Mouse (Mus musculus): ENCODE measurements around the gene Lrpprc. TPM values are rescaled to one million over a fixed set of nuclear protein-coding genes. Genes with fewer than 3 reads are reported as not detected.

Lrpprc gene
- polyA plus RNA-seq, 1 experiment from 2014 or later: 52.9 TPM

GRCm38 (mm10) chr17:84788376-84789125, 2.0 kb downstream of the Lrpprc start:
- Histone ChIP-seq H3K27ac (no peak overlapping the region), H3K4me1 (peaks cover 9% of the 10 kb centered on the region), H3K9me3 (no peaks in the 10 kb centered on the region), H3K4me2 (replicated peaks) (peak overlapping the region; percentile 84; the same call in 1 of the 2 replicates), H3K4me3 (no peak overlapping the region), H3K27me3 (replicated peaks) (no peaks in the 10 kb centered on the region), H3K36me3 (peaks cover 2% of the 10 kb centered on the region; the same call in 1 of the 2 replicates), H3K9ac (no peak overlapping the region)
- no peak for ATAC-seq (ENCODE audit: low FRiP score, low read depth)
- WGBS: 93% methylated on average over 20 of the region's 20 CpGs

- Histone ChIP-seq H3K4me3 (no peak overlapping the region), H3K4me1 (peaks cover 9% of the 10 kb centered on the region), H3K27me3 (replicated peaks) (no peaks in the 10 kb centered on the region), H3K9me3 (no peaks in the 10 kb centered on the region), H3K27ac (no peak overlapping the region), H3K4me2 (replicated peaks) (no peak overlapping the region), H3K9ac (no peak overlapping the region), H3K36me3 (peaks cover 5% of the 10 kb centered on the region; the same call in 1 of the 2 replicates)
- 91% methylated on average over 11 of the region's 11 CpGs for WGBS
- no peak for ATAC-seq (ENCODE audit: low FRiP score, low read depth)
Observed at GRCm38 (mm10) chr17:84787477-84787876, 3.1 kb downstream of the Lrpprc start.

- 93% methylated on average over 8 of the region's 8 CpGs for WGBS
- no peak overlapping the region for H3K4me2 ChIP-seq (replicated peaks)
- H3K27ac ChIP-seq: no peak overlapping the region
- no peaks in the 10 kb centered on the region for H3K27me3 ChIP-seq (replicated peaks)
- no peak overlapping the region for H3K4me3 ChIP-seq
- ATAC-seq (ENCODE audit: low FRiP score, low read depth): no peak
- no peak overlapping the region for H3K9ac ChIP-seq
- H3K4me1 ChIP-seq: peaks cover 9% of the 10 kb centered on the region
- peaks cover 5% of the 10 kb centered on the region; the same call in 1 of the 2 replicates for H3K36me3 ChIP-seq
- H3K9me3 ChIP-seq: no peaks in the 10 kb centered on the region
Observed at GRCm38 (mm10) chr17:84786911-84787310, 3.7 kb downstream of the Lrpprc start.

GRCm38 (mm10) chr17:84785176-84785575, 5.4 kb downstream of the Lrpprc start:
- Histone ChIP-seq H3K4me3 (no peak overlapping the region), H3K9me3 (no peaks in the 10 kb centered on the region), H3K27ac (no peak overlapping the region), H3K27me3 (replicated peaks) (no peaks in the 10 kb centered on the region), H3K9ac (no peak overlapping the region), H3K4me1 (peaks cover 9% of the 10 kb centered on the region), H3K36me3 (peaks cover 5% of the 10 kb centered on the region; the same call in 1 of the 2 replicates), H3K4me2 (replicated peaks) (no peak overlapping the region)
- 85% methylated on average over 5 of the region's 5 CpGs for WGBS
- ATAC-seq (ENCODE audit: low FRiP score, low read depth): no peak

GRCm38 (mm10) chr17:84783491-84783890, 7.1 kb downstream of the Lrpprc start:
- no peaks in the 10 kb centered on the region for H3K4me1 ChIP-seq
- H3K27me3 ChIP-seq (replicated peaks): no peaks in the 10 kb centered on the region
- no peak overlapping the region for H3K4me3 ChIP-seq
- no peak for ATAC-seq (ENCODE audit: low FRiP score, low read depth)
- no peak overlapping the region for H3K27ac ChIP-seq
- no peaks in the 10 kb centered on the region for H3K9me3 ChIP-seq
- 95% methylated on average over 5 of the region's 5 CpGs for WGBS
- peaks cover 5% of the 10 kb centered on the region; the same call in 1 of the 2 replicates for H3K36me3 ChIP-seq
- no peak overlapping the region for H3K4me2 ChIP-seq (replicated peaks)
- no peak overlapping the region for H3K9ac ChIP-seq

GRCm38 (mm10) chr17:84780321-84780720, 10.3 kb downstream of the Lrpprc start:
- 96% methylated on average over 6 of the region's 6 CpGs for WGBS
- H3K36me3 ChIP-seq: peaks cover 12% of the 10 kb centered on the region
- no peak overlapping the region for H3K27ac ChIP-seq
- ATAC-seq (ENCODE audit: low FRiP score, low read depth): no peak
- no peaks in the 10 kb centered on the region for H3K4me1 ChIP-seq
- no peak overlapping the region for H3K4me3 ChIP-seq
- H3K4me2 ChIP-seq (replicated peaks): no peak overlapping the region
- H3K9ac ChIP-seq: no peak overlapping the region
- H3K9me3 ChIP-seq: no peaks in the 10 kb centered on the region
- H3K27me3 ChIP-seq (replicated peaks): no peaks in the 10 kb centered on the region

- Histone ChIP-seq H3K27ac (no peak overlapping the region), H3K9ac (no peak overlapping the region), H3K4me2 (replicated peaks) (no peak overlapping the region), H3K9me3 (no peaks in the 10 kb centered on the region), H3K4me1 (no peaks in the 10 kb centered on the region), H3K27me3 (replicated peaks) (no peaks in the 10 kb centered on the region), H3K4me3 (no peak overlapping the region), H3K36me3 (peaks cover 16% of the 10 kb centered on the region)
- WGBS: 92% methylated on average over 7 of the region's 7 CpGs
- no peak for ATAC-seq (ENCODE audit: low FRiP score, low read depth)
Observed at GRCm38 (mm10) chr17:84778477-84778978, 12.1 kb downstream of the Lrpprc start.

- H3K4me3 ChIP-seq: no peak overlapping the region
- no peak overlapping the region for H3K27ac ChIP-seq
- no peak overlapping the region for H3K9ac ChIP-seq
- H3K9me3 ChIP-seq: no peaks in the 10 kb centered on the region
- H3K4me2 ChIP-seq (replicated peaks): no peak overlapping the region
- no peaks in the 10 kb centered on the region for H3K4me1 ChIP-seq
- WGBS: 93% methylated on average over 16 of the region's 16 CpGs
- no peaks in the 10 kb centered on the region for H3K27me3 ChIP-seq (replicated peaks)
- H3K36me3 ChIP-seq: peaks cover 16% of the 10 kb centered on the region
- ATAC-seq (ENCODE audit: low FRiP score, low read depth): no peak
Observed at GRCm38 (mm10) chr17:84776362-84777000, 14.1 kb downstream of the Lrpprc start.

- 93% methylated on average over 10 of the region's 10 CpGs for WGBS
- H3K9me3 ChIP-seq: no peaks in the 10 kb centered on the region
- no peak for ATAC-seq (ENCODE audit: low FRiP score, low read depth)
- H3K4me1 ChIP-seq: no peaks in the 10 kb centered on the region
- no peak overlapping the region for H3K27ac ChIP-seq
- peaks cover 20% of the 10 kb centered on the region for H3K36me3 ChIP-seq
- no peak overlapping the region for H3K9ac ChIP-seq
- no peak overlapping the region for H3K4me2 ChIP-seq (replicated peaks)
- H3K4me3 ChIP-seq: no peak overlapping the region
- H3K27me3 ChIP-seq (replicated peaks): no peaks in the 10 kb centered on the region
Observed at GRCm38 (mm10) chr17:84775291-84775690, 15.3 kb downstream of the Lrpprc start.

- Histone ChIP-seq H3K4me2 (replicated peaks) (no peak overlapping the region), H3K27ac (no peak overlapping the region), H3K4me3 (no peak overlapping the region), H3K27me3 (replicated peaks) (no peaks in the 10 kb centered on the region), H3K4me1 (no peaks in the 10 kb centered on the region), H3K36me3 (peaks cover 33% of the 10 kb centered on the region), H3K9me3 (no peaks in the 10 kb centered on the region), H3K9ac (no peak overlapping the region)
- no peak for ATAC-seq (ENCODE audit: low FRiP score, low read depth)
- 89% methylated on average over 9 of the region's 9 CpGs for WGBS
Observed at GRCm38 (mm10) chr17:84771882-84772281, 18.7 kb downstream of the Lrpprc start.

- Histone ChIP-seq H3K36me3 (peaks cover 18% of the 10 kb centered on the region), H3K27me3 (replicated peaks) (no peaks in the 10 kb centered on the region), H3K4me2 (replicated peaks) (no peak overlapping the region), H3K9ac (no peak overlapping the region), H3K4me1 (no peaks in the 10 kb centered on the region), H3K27ac (no peak overlapping the region), H3K9me3 (no peaks in the 10 kb centered on the region), H3K4me3 (no peak overlapping the region)
- ATAC-seq (ENCODE audit: low FRiP score, low read depth): no peak
- 84% methylated on average over 8 of the region's 8 CpGs for WGBS
Observed at GRCm38 (mm10) chr17:84758971-84759370, 31.6 kb downstream of the Lrpprc start.

GRCm38 (mm10) chr17:84758374-84758773, 32.2 kb downstream of the Lrpprc start:
- no peak for ATAC-seq (ENCODE audit: low FRiP score, low read depth)
- Histone ChIP-seq H3K36me3 (peaks cover 14% of the 10 kb centered on the region), H3K27me3 (replicated peaks) (no peaks in the 10 kb centered on the region), H3K4me3 (no peak overlapping the region), H3K27ac (no peak overlapping the region), H3K9ac (no peak overlapping the region), H3K9me3 (no peaks in the 10 kb centered on the region), H3K4me2 (replicated peaks) (no peak overlapping the region), H3K4me1 (no peaks in the 10 kb centered on the region)
- 26% methylated on average over 10 of the region's 10 CpGs for WGBS

Measured in neural tube, embryonic 12.5 days (tissue).